Mouse (Mus musculus) midbrain, embryonic 15.5 days (tissue): Measurements from ENCODE around the gene Mgarp. TPM values are rescaled to one million over a fixed set of nuclear protein-coding genes. Genes with fewer than 3 reads are reported as not detected.
"Not testable (repeated sequence)": the region's sequence is repeated elsewhere in the genome, so short reads cannot be mapped to it uniquely, and the experiment has no call there.

Experiments
- ATAC-seq: fragments of 200-750 bp; cut with Nextera tagmentation; replicated peaks from 2 replicates; pipeline ENCODE4 v1.8.0; 2017; ENCODE audit warnings: moderate TSS enrichment
- H3K27ac ChIP-seq: fragments of 300-500 bp; sonication (generic); 2 replicates; pipeline ENCODE4 v1.5.1; 2015; ENCODE audit warnings: mild to moderate bottlenecking, inconsistent platforms
- H3K27me3 ChIP-seq: fragments of 300-500 bp; sonication (generic); replicated peaks from 2 replicates; pipeline ENCODE4 v1.6.1; 2015; ENCODE audit warnings: inconsistent platforms
- H3K36me3 ChIP-seq: fragments of 300-500 bp; sonication (generic); replicated peaks from 2 replicates; pipeline ENCODE4 v1.6.1; 2015; ENCODE audit warnings: inconsistent platforms
- H3K4me1 ChIP-seq: fragments of 300-500 bp; sonication (generic); 2 replicates; pipeline ENCODE4 v1.6.1; 2015; ENCODE audit warnings: inconsistent platforms
- H3K4me2 ChIP-seq: fragments of 300-500 bp; sonication (generic); 2 replicates; pipeline ENCODE4 v1.6.1; 2015; ENCODE audit warnings: inconsistent platforms, mild to moderate bottlenecking, moderate library complexity
- H3K4me3 ChIP-seq: fragments of 300-500 bp; sonication (generic); 2 replicates; pipeline ENCODE4 v1.5.1; 2015; ENCODE audit warnings: mild to moderate bottlenecking, inconsistent platforms
- H3K9ac ChIP-seq: fragments of 300-500 bp; sonication (generic); 2 replicates; pipeline ENCODE4 v1.6.1; 2015; ENCODE audit warnings: mild to moderate bottlenecking, inconsistent platforms
- H3K9me3 ChIP-seq: fragments of 300-500 bp; sonication (generic); 2 replicates; pipeline ENCODE4 v1.6.1; 2016; ENCODE audit warnings: inconsistent platforms
- WGBS: fragments of 180-500 bp; shearing (Covaris S2); methylation state at CpG from one replicate; pipeline ENCODE4 v1.1.7; 2015; ENCODE audit warnings: mixed read lengths; 5-methylcytosine and 5-hydroxymethylcytosine counted together
- polyA plus RNA-seq: library from polyadenylated mRNA; unstranded; fragments of >200 nt; fragmentation: Nextera tagmentation; extraction: Ambion mirVana; gene quantifications from 2 replicates; pipeline ENCODE4 v1.2.1, GENCODE M21; 2015

The Mgarp gene
- polyA plus RNA-seq, 1 experiment from 2014 or later = 1.0 TPM

DNA sequence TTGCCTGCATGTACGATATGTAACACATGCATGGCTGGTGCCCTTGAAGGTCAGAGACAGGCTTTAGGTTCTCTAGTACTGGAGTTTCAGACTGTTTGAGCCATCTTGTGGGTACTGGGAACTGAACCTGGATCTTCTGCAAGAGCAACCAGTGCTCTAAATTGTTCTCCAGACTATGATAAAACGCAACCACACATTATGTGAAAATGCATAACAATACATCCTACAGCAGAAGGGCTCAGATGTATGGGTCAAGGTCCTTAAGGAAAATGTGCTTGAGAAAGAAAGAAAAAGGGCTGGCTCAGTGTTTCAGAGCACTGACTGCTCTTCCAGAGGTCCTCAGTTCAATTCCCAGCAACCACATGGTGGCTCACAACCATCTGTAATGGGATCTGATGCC lies 2.9 kb downstream of the Mgarp start:
- WGBS = 94% methylated on average over 2 of the region's 2 CpGs
- Histone ChIP-seq H3K9me3 (no peaks in the 10 kb centered on the region), H3K4me3 (no peak overlapping the region), H3K9ac (no peak overlapping the region), H3K36me3 (no peaks in the 10 kb centered on the region), H3K27ac (no peak overlapping the region), H3K4me2 (no peak overlapping the region), H3K4me1 (peaks cover 14% of the 10 kb centered on the region), H3K27me3 (peaks cover 27% of the 10 kb centered on the region)
- ATAC-seq = no peak

DNA sequence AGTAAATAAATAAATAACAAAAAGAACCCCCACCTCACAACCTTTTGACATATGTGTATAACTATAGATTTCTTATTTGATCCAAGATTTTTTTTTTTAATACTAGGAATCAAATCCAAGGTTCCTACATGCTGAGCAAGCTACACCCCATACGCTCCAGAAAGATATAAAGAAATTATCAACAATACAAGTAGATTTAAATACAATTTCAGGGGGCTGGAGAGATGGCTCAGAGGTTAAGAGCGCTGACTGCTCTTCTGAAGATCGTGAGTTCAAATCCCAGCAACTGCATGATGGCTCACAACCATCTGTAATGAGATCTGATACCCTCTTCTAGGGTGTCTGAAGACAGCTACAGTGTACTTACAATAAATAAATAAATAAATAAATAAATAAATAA lies 3.5 kb downstream of the Mgarp start:
- not testable (repeated sequence) for H3K9ac ChIP-seq, ATAC-seq, H3K4me3 ChIP-seq, H3K27ac ChIP-seq, H3K36me3 ChIP-seq, H3K4me2 ChIP-seq, H3K9me3 ChIP-seq
- Histone ChIP-seq H3K27me3 (peaks cover 25% of the 10 kb centered on the region), H3K4me1 (peaks cover 14% of the 10 kb centered on the region)
- WGBS = 96% methylated on average over 3 of the region's 3 CpGs

DNA sequence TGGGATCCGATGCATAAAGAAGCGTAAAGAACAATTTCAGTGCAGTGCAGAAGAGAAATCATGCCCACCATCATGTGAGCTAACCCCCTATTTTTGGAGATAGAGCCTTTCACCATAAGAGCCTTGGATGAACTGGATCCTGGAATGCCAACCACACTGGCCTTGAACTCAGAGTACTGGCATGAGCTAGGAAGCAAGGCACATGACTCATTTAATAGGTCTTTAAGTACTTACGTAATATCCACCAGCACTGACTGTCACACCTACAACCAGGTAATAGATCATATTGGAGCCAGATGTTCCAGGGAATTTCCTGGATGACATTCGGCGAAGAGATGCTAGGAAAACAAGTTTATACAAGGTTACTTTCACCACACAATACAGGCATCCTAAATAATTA lies 4.9 kb downstream of the Mgarp start:
- no peak overlapping the region for H3K4me3 ChIP-seq
- no peak overlapping the region for H3K27ac ChIP-seq
- H3K36me3 ChIP-seq = no peaks in the 10 kb centered on the region
- H3K9me3 ChIP-seq = no peaks in the 10 kb centered on the region
- H3K4me2 ChIP-seq = no peak overlapping the region
- no peak for ATAC-seq
- H3K4me1 ChIP-seq = peaks cover 14% of the 10 kb centered on the region
- H3K27me3 ChIP-seq = peaks cover 14% of the 10 kb centered on the region; the same call in 1 of the 2 replicates
- no peak overlapping the region for H3K9ac ChIP-seq
- 98% methylated on average over 5 of the region's 5 CpGs for WGBS

- Histone ChIP-seq H3K36me3 (no peaks in the 10 kb centered on the region), H3K27ac (no peak overlapping the region), H3K4me1 (peaks cover 9% of the 10 kb centered on the region), H3K9me3 (no peaks in the 10 kb centered on the region), H3K27me3 (peaks cover 9% of the 10 kb centered on the region; the same call in 1 of the 2 replicates), H3K4me3 (no peak overlapping the region), H3K9ac (no peak overlapping the region), H3K4me2 (no peak overlapping the region)
- ATAC-seq = no peak
- WGBS = 91% methylated on average over 5 of the region's 5 CpGs
These were observed 5.4 kb downstream of the Mgarp start for GRCm38 (mm10) chr3:51391095-51391494.

DNA sequence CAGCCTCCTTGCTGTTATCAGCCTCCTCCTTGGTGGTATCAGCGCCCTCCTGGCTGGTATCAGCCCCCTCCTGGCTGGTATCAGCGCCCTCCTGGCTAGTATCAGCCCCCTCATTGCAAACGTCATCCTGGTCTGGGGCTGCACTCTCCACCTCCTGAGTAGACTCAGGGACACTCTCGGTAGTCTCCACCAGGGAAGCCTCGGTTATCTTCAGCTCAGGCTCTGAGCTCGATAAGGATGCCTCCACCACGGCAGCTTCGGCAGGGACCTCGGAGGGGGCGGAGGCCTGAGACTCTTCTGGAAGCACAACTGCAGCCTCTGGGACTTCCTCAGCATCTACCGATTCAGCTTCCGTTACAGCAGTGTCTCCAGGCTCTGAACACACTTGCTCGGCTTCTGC lies 7.6 kb downstream of the Mgarp start:
- no peaks in the 10 kb centered on the region for H3K9me3 ChIP-seq
- peaks cover 9% of the 10 kb centered on the region for H3K4me1 ChIP-seq
- ATAC-seq = peak; percentile 50
- no peak overlapping the region for H3K27ac ChIP-seq
- H3K27me3 ChIP-seq = no peaks in the 10 kb centered on the region
- peak overlapping the region; percentile 33 for H3K4me2 ChIP-seq
- 12% methylated on average over 13 of the region's 13 CpGs for WGBS
- no peak overlapping the region for H3K4me3 ChIP-seq
- H3K9ac ChIP-seq = no peak overlapping the region
- no peaks in the 10 kb centered on the region for H3K36me3 ChIP-seq

DNA sequence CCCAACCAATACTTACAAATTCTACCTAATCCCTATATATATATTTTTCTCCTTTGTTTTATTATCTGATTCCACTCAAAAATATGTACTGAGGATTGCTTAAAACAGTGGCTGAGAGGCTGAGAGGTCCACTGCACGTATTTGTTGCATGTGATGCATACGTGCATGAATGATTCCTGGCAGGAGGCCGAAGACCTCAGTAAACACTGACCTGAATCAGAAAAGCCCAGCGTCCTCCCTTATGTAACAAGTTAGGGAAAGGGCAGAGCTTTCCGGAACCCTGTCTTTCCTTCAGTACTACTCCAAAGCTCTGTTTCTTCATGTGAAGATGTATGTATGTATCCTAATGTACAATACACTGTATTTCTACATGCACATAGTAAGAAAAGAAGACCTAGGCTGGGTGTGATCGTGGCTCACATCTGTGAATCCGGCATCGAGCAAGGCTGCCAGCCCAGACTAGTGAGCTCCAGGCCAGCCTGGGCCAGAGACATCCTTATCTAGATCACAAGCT lies 8.6 kb downstream of the Mgarp start:
- H3K4me3 ChIP-seq = no peak overlapping the region
- H3K4me1 ChIP-seq = peaks cover 9% of the 10 kb centered on the region
- H3K4me2 ChIP-seq = no peak overlapping the region
- no peaks in the 10 kb centered on the region for H3K27me3 ChIP-seq
- H3K27ac ChIP-seq = no peak overlapping the region
- H3K9ac ChIP-seq = no peak overlapping the region
- no peaks in the 10 kb centered on the region for H3K36me3 ChIP-seq
- no peak for ATAC-seq
- 48% methylated on average over 8 of the region's 8 CpGs for WGBS
- no peaks in the 10 kb centered on the region for H3K9me3 ChIP-seq

DNA sequence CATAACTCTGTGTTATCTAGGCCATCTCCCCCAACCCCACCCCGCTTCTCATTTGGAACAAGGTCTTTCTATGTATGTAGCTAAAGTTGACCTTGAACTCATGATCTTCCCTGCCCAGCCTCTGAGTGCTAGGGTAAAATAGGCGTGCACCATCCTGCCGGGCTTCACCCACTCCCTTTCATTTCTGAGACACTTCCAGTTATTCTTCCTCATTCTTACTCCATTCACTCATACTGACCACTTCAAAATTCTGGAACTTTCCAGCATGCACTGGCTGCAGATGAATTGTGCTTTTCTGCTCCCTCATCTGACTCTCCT lies 9.4 kb downstream of the Mgarp start:
- Histone ChIP-seq H3K27me3 (no peaks in the 10 kb centered on the region), H3K9me3 (no peaks in the 10 kb centered on the region), H3K4me2 (no peak overlapping the region), H3K4me1 (peaks cover 9% of the 10 kb centered on the region), H3K27ac (no peak overlapping the region), H3K9ac (no peak overlapping the region), H3K4me3 (no peak overlapping the region), H3K36me3 (no peaks in the 10 kb centered on the region)
- ATAC-seq = no peak
- 79% methylated on average over 3 of the region's 3 CpGs for WGBS

- no peak overlapping the region for H3K9ac ChIP-seq
- no peaks in the 10 kb centered on the region for H3K36me3 ChIP-seq
- H3K4me2 ChIP-seq = no peak overlapping the region
- no peak for ATAC-seq
- H3K27ac ChIP-seq = no peak overlapping the region
- H3K27me3 ChIP-seq = no peaks in the 10 kb centered on the region
- 36% methylated on average over 12 of the region's 12 CpGs for WGBS
- H3K4me3 ChIP-seq = no peak overlapping the region
- H3K4me1 ChIP-seq = peaks cover 9% of the 10 kb centered on the region
- H3K9me3 ChIP-seq = no peaks in the 10 kb centered on the region
These were observed 10.0 kb downstream of the Mgarp start for GRCm38 (mm10) chr3:51386441-51387133.

DNA sequence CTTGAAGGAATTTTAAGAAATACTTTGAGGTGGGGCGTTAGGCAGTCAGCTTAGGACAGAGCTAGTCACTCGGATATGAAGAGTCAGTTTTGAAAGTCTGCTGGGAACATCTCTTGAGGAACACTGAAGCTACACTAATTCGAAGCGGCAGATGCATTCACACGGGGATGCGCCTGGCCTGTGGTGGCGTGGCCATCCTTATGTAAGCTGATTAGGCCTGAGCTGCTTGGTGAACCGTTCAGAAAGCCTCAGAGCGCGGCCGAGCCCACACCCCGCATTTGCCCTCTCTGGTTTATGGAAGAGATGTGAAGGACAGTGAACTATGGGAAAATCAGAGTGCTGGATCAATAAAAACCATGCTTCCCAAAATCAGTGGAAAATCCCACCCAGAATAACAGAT lies 13.1 kb downstream of the Mgarp start:
- Histone ChIP-seq H3K9me3 (no peaks in the 10 kb centered on the region), H3K27ac (no peak overlapping the region), H3K9ac (no peak overlapping the region), H3K4me1 (peaks cover 4% of the 10 kb centered on the region; the same call in 1 of the 2 replicates), H3K4me2 (no peak overlapping the region), H3K27me3 (no peaks in the 10 kb centered on the region), H3K36me3 (no peaks in the 10 kb centered on the region), H3K4me3 (no peak overlapping the region)
- ATAC-seq = no peak
- 21% methylated on average over 12 of the region's 12 CpGs for WGBS

- H3K9me3 ChIP-seq = no peaks in the 10 kb centered on the region
- no peaks in the 10 kb centered on the region for H3K4me1 ChIP-seq
- ATAC-seq = no peak
- H3K27me3 ChIP-seq = no peaks in the 10 kb centered on the region
- H3K27ac ChIP-seq = no peak overlapping the region
- H3K36me3 ChIP-seq = no peaks in the 10 kb centered on the region
- H3K4me2 ChIP-seq = no peak overlapping the region
- no peak overlapping the region for H3K9ac ChIP-seq
- WGBS = 72% methylated on average over 4 of the region's 5 CpGs
- H3K4me3 ChIP-seq = no peak overlapping the region
These were observed 15.9 kb downstream of the Mgarp start for GRCm38 (mm10) chr3:51380660-51381014.

GRCm38 (mm10) chr3:51379786-51380659 lies 16.5 kb downstream of the Mgarp start:
- 63% methylated on average over 5 of the region's 5 CpGs for WGBS
- Histone ChIP-seq H3K36me3 (no peaks in the 10 kb centered on the region), H3K9ac (no peak overlapping the region), H3K27me3 (no peaks in the 10 kb centered on the region), H3K27ac (no peak overlapping the region), H3K9me3 (no peaks in the 10 kb centered on the region), H3K4me3 (no peak overlapping the region), H3K4me2 (no peak overlapping the region), H3K4me1 (no peaks in the 10 kb centered on the region)
- no peak for ATAC-seq

- 86% methylated on average over 3 of the region's 3 CpGs for WGBS
- no peaks in the 10 kb centered on the region for H3K36me3 ChIP-seq
- no peaks in the 10 kb centered on the region for H3K4me1 ChIP-seq
- peak overlapping the region; percentile 39 for H3K4me2 ChIP-seq
- H3K9ac ChIP-seq = no peak overlapping the region
- no peaks in the 10 kb centered on the region for H3K9me3 ChIP-seq
- ATAC-seq = 0 out of 2 replicates have a peak, but pooled peaks have one; percentile 45
- no peak overlapping the region for H3K27ac ChIP-seq
- H3K4me3 ChIP-seq = no peak overlapping the region
- H3K27me3 ChIP-seq = no peaks in the 10 kb centered on the region
These were observed 17.9 kb downstream of the Mgarp start for GRCm38 (mm10) chr3:51378665-51378946.
